Mouse (Mus musculus) Patski (cell line): Measurements from ENCODE around the gene Dusp16. TPM values are rescaled to one million over a fixed set of nuclear protein-coding genes. Genes with fewer than 3 reads are reported as not detected.

ENCODE experiments used
- ATAC-seq: fragments of 100-300 bp; one replicate; pipeline ENCODE4 v1.8.0; 2021
- CTCF ChIA-PET: fragments of 350-600 bp; sonication (Branson Sonifier 250); formaldehyde crosslinking; loops from one replicate; lab custom pipeline; 2022; ENCODE audit warnings: inconsistent platforms; lab: Charles Lee
- POLR2A ChIA-PET: fragments of 350-600 bp; sonication (Branson Sonifier 250); formaldehyde crosslinking; loops from one replicate; lab custom pipeline; 2022; ENCODE audit warnings: antibody characterized with exemption, inconsistent platforms; lab: Charles Lee
- DNase-seq: peaks from one replicate; pipeline ENCODE4 v3.0.0-alpha.2; 2011; ENCODE audit warnings: low read depth, low spot score
- H3K27me3 ChIP-seq: fragments of 371-371 bp; one replicate; pipeline ENCODE4 v1.5.1; 2021
- CTCF ChIP-seq: fragments of 100-300 bp; IDR thresholded peaks from one replicate; pipeline ENCODE4 v1.5.1; 2021
- in situ Hi-C: fragments of 300-500 bp; cut with MboI; formaldehyde crosslinking; loops from 3 replicates; pipeline ENCODE4 v1.11.1; 2018; ENCODE audit warnings: low pct_unique_long_range_greater_than_20kb, mixed read lengths
- polyA plus RNA-seq: library from polyadenylated mRNA; unstranded; gene quantifications from one replicate; pipeline ENCODE4 v1.2.3, GENCODE M21; 2021

Gene Dusp16
- polyA plus RNA-seq, 1 experiment from 2014 or later: 43.7 TPM

GRCm38 (mm10) chr6:134743568-134743967 is 48.9 kb downstream of the Dusp16 start:
- CTCF ChIA-PET: no interaction called here
- ATAC-seq: no peak
- no peak for TF ChIP-seq CTCF

GRCm38 (mm10) chr6:134736853-134737252 is 55.6 kb downstream of the Dusp16 start:
- H3K27me3 ChIP-seq: no peaks in the 10 kb centered on the region
- no peak for TF ChIP-seq CTCF
- in situ Hi-C loops: no loop called here
- ChIA-PET CTCF (interaction anchor here (1.2 kb wide), 1 partner anchor 21 kb away, joined by 3 read pairs; no protein-coding TSS in a partner anchor), POLR2A (no interaction called here)
- ATAC-seq: no peak
- DNase-seq: no peak

More at GRCm38 (mm10) chr6:134743568-134743967, 48.9 kb downstream of the Dusp16 start:
- in situ Hi-C loops: no loop called here
- H3K27me3 ChIP-seq: no peaks in the 10 kb centered on the region
- DNase-seq: no peak
- POLR2A ChIA-PET: interaction anchor here (0.6 kb wide), 2 partner anchors 16 to 47 kb away, joined by 3 to 4 read pairs; no protein-coding TSS in a partner anchor

- no peaks in the 10 kb centered on the region for H3K27me3 ChIP-seq
These were observed 58.6 kb downstream of the Dusp16 start for GRCm38 (mm10) chr6:134733800-134734221.

DNA sequence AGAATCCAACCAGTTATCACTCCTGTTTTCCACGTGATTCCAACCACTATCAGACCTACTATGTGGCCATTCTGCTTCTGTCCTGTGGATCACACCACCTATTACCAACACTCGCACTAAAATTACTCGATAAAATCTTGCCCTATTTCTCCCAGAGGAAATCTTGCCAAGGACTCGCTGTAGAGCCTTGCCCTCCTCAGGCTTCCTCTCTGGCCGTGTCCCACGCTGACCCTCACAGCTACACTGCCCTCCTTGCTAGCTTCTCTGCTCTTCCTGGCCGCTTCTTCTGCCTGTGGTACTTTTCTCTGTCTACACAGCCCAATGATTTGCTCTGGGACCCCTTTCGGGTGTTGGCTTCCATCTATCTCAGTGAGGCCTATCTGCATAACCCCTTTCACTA is 59.6 kb downstream of the Dusp16 start:
- no peak for TF ChIP-seq CTCF
- H3K27me3 ChIP-seq: no peaks in the 10 kb centered on the region
- in situ Hi-C loops: no loop called here
- CTCF ChIA-PET: interaction anchor here (1.3 kb wide), 1 partner anchor 34 kb away, joined by 3 read pairs; no protein-coding TSS in a partner anchor
- POLR2A ChIA-PET: no interaction called here
- no peak for DNase-seq
- no peak for ATAC-seq

More at GRCm38 (mm10) chr6:134733800-134734221, 58.6 kb downstream of the Dusp16 start:
- DNase-seq (no peak), ATAC-seq (no peak)
- no peak for TF ChIP-seq CTCF
- POLR2A ChIA-PET: no interaction called here
- in situ Hi-C loops: no loop called here
- CTCF ChIA-PET: interaction anchor here (1.2 to 1.3 kb wide), 2 partner anchors 9 to 35 kb away, joined by 3 to 5 read pairs; no protein-coding TSS in a partner anchor

GRCm38 (mm10) chr6:134730978-134731377 is 61.4 kb downstream of the Dusp16 start:
- in situ Hi-C loops: no loop called here
- no peak for TF ChIP-seq CTCF
- ChIA-PET CTCF (interaction anchor here (1.0 to 1.6 kb wide), 2 partner anchors 11 to 47 kb away, joined by 3 to 4 read pairs; no protein-coding TSS in a partner anchor), POLR2A (no interaction called here)
- DNase-seq (no peak), ATAC-seq (no peak)
- no peaks in the 10 kb centered on the region for H3K27me3 ChIP-seq

DNA sequence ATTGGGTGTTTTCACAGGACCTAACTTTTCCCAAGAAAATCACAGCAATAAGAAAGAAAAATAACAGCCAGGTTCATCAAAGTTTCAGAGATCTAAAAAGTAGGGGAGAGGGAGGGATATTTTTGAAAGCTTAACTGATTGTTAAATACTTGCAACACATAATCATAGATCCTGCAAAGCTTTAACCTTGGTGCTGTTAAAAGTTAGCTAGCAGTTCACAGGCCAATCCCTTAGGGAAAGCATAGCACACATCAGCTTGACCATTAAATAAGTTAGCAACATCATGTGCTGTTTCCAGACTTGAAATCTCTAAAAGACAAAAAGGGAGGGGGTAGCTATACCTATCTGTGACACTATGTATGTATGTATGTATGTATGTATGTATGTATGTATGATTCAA is 67.0 kb downstream of the Dusp16 start:
- no peak for TF ChIP-seq CTCF
- ATAC-seq (no peak), DNase-seq (no peak)
- in situ Hi-C loops: no loop called here
- POLR2A ChIA-PET: no interaction called here
- CTCF ChIA-PET: interaction anchor here (0.6 to 1.5 kb wide), 2 partner anchors 10 to 21 kb away, joined by 3 read pairs; no protein-coding TSS in a partner anchor
- H3K27me3 ChIP-seq: no peaks in the 10 kb centered on the region

GRCm38 (mm10) chr6:134723833-134724553 is 68.4 kb downstream of the Dusp16 start:
- CTCF ChIA-PET: no interaction called here
- in situ Hi-C loops: no loop called here
- no peaks in the 10 kb centered on the region for H3K27me3 ChIP-seq
- ATAC-seq: no peak
- DNase-seq: no peak
- POLR2A ChIA-PET: interaction anchor here (0.6 kb wide), 1 partner anchor 165 kb away, joined by 3 read pairs; no protein-coding TSS in a partner anchor
- TF ChIP-seq CTCF: no peak

- in situ Hi-C loops: no loop called here
- CTCF ChIA-PET: no interaction called here
- ATAC-seq (no peak), DNase-seq (no peak)
- no peaks in the 10 kb centered on the region for H3K27me3 ChIP-seq
- POLR2A ChIA-PET: no interaction called here
- no peak for TF ChIP-seq CTCF
These were observed 69.1 kb downstream of the Dusp16 start for GRCm38 (mm10) chr6:134723326-134723725.

- ChIA-PET CTCF (no interaction called here), POLR2A (no interaction called here)
- H3K27me3 ChIP-seq: no peaks in the 10 kb centered on the region
- DNase-seq: no peak
- in situ Hi-C loops: no loop called here
- TF ChIP-seq CTCF: no peak
- no peak for ATAC-seq
These were observed 69.5 kb downstream of the Dusp16 start for GRCm38 (mm10) chr6:134722906-134723305.

- ATAC-seq (no peak), DNase-seq (no peak)
- no peak for TF ChIP-seq CTCF
- H3K27me3 ChIP-seq: no peaks in the 10 kb centered on the region
- ChIA-PET CTCF (no interaction called here), POLR2A (interaction anchor here (1.0 kb wide), 1 partner anchor 10 kb away, joined by 4 read pairs; no protein-coding TSS in a partner anchor)
- in situ Hi-C loops: no loop called here
These were observed 70.6 kb downstream of the Dusp16 start for GRCm38 (mm10) chr6:134721729-134722269.

- ChIA-PET POLR2A (no interaction called here), CTCF (interaction anchor here (2.1 kb wide), 1 partner anchor 20 kb away, joined by 5 read pairs; no protein-coding TSS in a partner anchor)
- DNase-seq (no peak), ATAC-seq (no peak)
- TF ChIP-seq CTCF: no peak
- in situ Hi-C loops: no loop called here
- H3K27me3 ChIP-seq: no peaks in the 10 kb centered on the region
These were observed 72.3 kb downstream of the Dusp16 start for GRCm38 (mm10) chr6:134720150-134720549.
